Mouse (Mus musculus): Measurements from ENCODE around the gene Pilra. TPM values are rescaled to one million over a fixed set of nuclear protein-coding genes. Genes with fewer than 3 reads are reported as not detected.
"Not testable (repeated sequence)": the region's sequence is repeated elsewhere in the genome, so short reads cannot be mapped to it uniquely, and the experiment has no call there.

The Pilra gene
- total RNA-seq (2014; fragmentation: Nextera tagmentation): not detected in 2 replicates
- 3.4 and 5.1 TPM in 2 replicates for total RNA-seq (2017)
- 0.02 TPM in 1 of 2 replicates, not detected in the other for polyA plus RNA-seq (2012)

- H3K4me3 ChIP-seq (ENCODE audit: low read depth, low read length); H3K9me3 ChIP-seq (replicated peaks); H3K4me1 ChIP-seq (ENCODE audit: insufficient read depth, low read depth, low read length); DNase-seq (ENCODE audit: low spot score); H3K36me3 ChIP-seq (replicated peaks); ATAC-seq (ENCODE audit: extremely low read depth, insufficient number of reproducible peaks, low FRiP score, poor library complexity, severe bottlenecking); H3K27me3 ChIP-seq (ENCODE audit: insufficient read depth, low read length): not testable (repeated sequence)
These were observed at the start of gene Pilra for GRCm38 (mm10) chr5:137835966-137836520. Pilra (minus strand) TSS chr5:137836281.

DNA sequence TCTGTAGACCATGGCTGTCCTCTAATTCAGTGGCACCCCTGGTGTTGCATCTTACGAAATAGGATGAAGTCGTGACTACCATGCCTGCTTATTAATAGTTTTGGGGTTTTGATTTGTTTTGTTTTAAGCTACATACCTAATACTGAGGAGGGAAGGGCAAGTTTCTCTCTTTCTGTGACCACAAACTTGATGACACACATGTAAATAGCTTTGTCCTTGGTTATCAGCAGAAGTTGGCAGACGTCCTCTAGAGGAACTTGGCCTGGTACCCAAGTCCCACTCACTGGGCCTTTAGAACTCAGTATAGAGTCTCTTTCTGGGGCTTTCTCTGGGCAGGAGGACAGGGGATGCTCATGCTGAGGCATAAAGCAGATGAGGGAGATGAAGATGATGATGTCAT lies 47.3 kb upstream of the Pilra start:
- ATAC-seq (ENCODE audit: extremely low read depth, insufficient number of reproducible peaks, low FRiP score, poor library complexity, severe bottlenecking) (no peak), DNase-seq (ENCODE audit: low spot score) (no peak)
- Histone ChIP-seq H3K9me3 (replicated peaks) (no peaks in the 10 kb centered on the region), H3K27me3 (ENCODE audit: insufficient read depth, low read length) (no peaks in the 10 kb centered on the region), H3K36me3 (replicated peaks) (no peaks in the 10 kb centered on the region), H3K4me3 (ENCODE audit: low read depth, low read length) (no peak overlapping the region), H3K4me1 (ENCODE audit: insufficient read depth, low read depth, low read length) (no peaks in the 10 kb centered on the region)
- TF ChIP-seq POLR2AphosphoS5 (IDR thresholded peaks at IDR 0.05; ENCODE audit: insufficient replicate concordance, low read depth, low read length) (no peak), GATA1 (IDR thresholded peaks at IDR 0.05; ENCODE audit: borderline replicate concordance, low read length) (no peak)

GRCm38 (mm10) chr5:137882922-137883321 lies 46.8 kb upstream of the Pilra start:
- Histone ChIP-seq H3K27me3 (ENCODE audit: insufficient read depth, low read length) (no peaks in the 10 kb centered on the region), H3K4me1 (ENCODE audit: insufficient read depth, low read depth, low read length) (no peaks in the 10 kb centered on the region), H3K36me3 (replicated peaks) (no peaks in the 10 kb centered on the region), H3K9me3 (replicated peaks) (no peaks in the 10 kb centered on the region), H3K4me3 (ENCODE audit: low read depth, low read length) (no peak overlapping the region)
- no peak for DNase-seq (ENCODE audit: low spot score)
- TF ChIP-seq GATA2 (IDR thresholded peaks at IDR 0.05; ENCODE audit: borderline replicate concordance, low read depth, low read length) (no peak), CTCF (IDR thresholded peaks at IDR 0.05; ENCODE audit: low read depth, low read length) (no peak), GATA1 (IDR thresholded peaks at IDR 0.05; ENCODE audit: borderline replicate concordance, low read length) (no peak), TAL1 (conservative IDR thresholded peaks at IDR 0.05; ENCODE audit: low read depth, low read length) (no peak), POLR2AphosphoS5 (IDR thresholded peaks at IDR 0.05; ENCODE audit: insufficient replicate concordance, low read depth, low read length) (no peak)
- ATAC-seq (ENCODE audit: extremely low read depth, insufficient number of reproducible peaks, low FRiP score, poor library complexity, severe bottlenecking): no peak

GRCm38 (mm10) chr5:137877860-137878259 lies 41.8 kb upstream of the Pilra start:
- no peaks in the 10 kb centered on the region for H3K4me1 ChIP-seq (ENCODE audit: insufficient read depth, low read depth, low read length)
- H3K9me3 ChIP-seq (replicated peaks): no peaks in the 10 kb centered on the region
- DNase-seq (ENCODE audit: low spot score): no peak
- no peaks in the 10 kb centered on the region for H3K27me3 ChIP-seq (ENCODE audit: insufficient read depth, low read length)
- TF ChIP-seq GATA2 (IDR thresholded peaks at IDR 0.05; ENCODE audit: borderline replicate concordance, low read depth, low read length) (no peak), CTCF (IDR thresholded peaks at IDR 0.05; ENCODE audit: low read depth, low read length) (no peak), POLR2AphosphoS5 (IDR thresholded peaks at IDR 0.05; ENCODE audit: insufficient replicate concordance, low read depth, low read length) (no peak), TAL1 (conservative IDR thresholded peaks at IDR 0.05; ENCODE audit: low read depth, low read length) (no peak)
- no peaks in the 10 kb centered on the region for H3K36me3 ChIP-seq (replicated peaks)
- no peak for ATAC-seq (ENCODE audit: extremely low read depth, insufficient number of reproducible peaks, low FRiP score, poor library complexity, severe bottlenecking)
- no peak overlapping the region for H3K4me3 ChIP-seq (ENCODE audit: low read depth, low read length)

DNA sequence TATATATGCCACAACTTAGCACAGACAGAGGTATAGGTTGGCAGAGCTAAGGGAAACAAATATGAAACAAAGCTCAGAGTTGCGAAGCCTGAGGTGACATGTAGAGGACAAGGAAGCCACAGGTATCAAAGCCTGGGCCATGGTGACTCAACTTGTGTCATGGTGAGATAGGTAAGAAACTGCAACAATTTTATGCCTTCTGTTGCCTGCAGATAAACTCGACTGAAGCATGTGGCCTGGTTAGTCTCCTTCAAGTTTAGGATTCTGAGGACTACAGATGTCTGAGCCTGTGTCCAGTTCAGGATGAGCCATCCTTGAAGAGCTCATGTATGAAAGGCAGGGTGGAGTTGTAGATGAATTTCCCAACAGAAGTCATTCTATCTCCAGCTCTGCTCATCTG lies 39.0 kb upstream of the Pilra start:
- no peaks in the 10 kb centered on the region for H3K36me3 ChIP-seq (replicated peaks)
- no peak for DNase-seq (ENCODE audit: low spot score)
- ATAC-seq (ENCODE audit: extremely low read depth, insufficient number of reproducible peaks, low FRiP score, poor library complexity, severe bottlenecking): no peak
- no peak overlapping the region for H3K4me3 ChIP-seq (ENCODE audit: low read depth, low read length)
- H3K27me3 ChIP-seq (ENCODE audit: insufficient read depth, low read length): no peaks in the 10 kb centered on the region; the same call in 1 of the 2 replicates
- no peaks in the 10 kb centered on the region for H3K9me3 ChIP-seq (replicated peaks)
- H3K4me1 ChIP-seq (ENCODE audit: insufficient read depth, low read depth, low read length): no peaks in the 10 kb centered on the region
- TF ChIP-seq POLR2AphosphoS5 (IDR thresholded peaks at IDR 0.05; ENCODE audit: insufficient replicate concordance, low read depth, low read length) (no peak), GATA2 (IDR thresholded peaks at IDR 0.05; ENCODE audit: borderline replicate concordance, low read depth, low read length) (no peak), GATA1 (IDR thresholded peaks at IDR 0.05; ENCODE audit: borderline replicate concordance, low read length) (no peak), TAL1 (conservative IDR thresholded peaks at IDR 0.05; ENCODE audit: low read depth, low read length) (no peak), CTCF (IDR thresholded peaks at IDR 0.05; ENCODE audit: low read depth, low read length) (no peak)

- H3K4me3 ChIP-seq (ENCODE audit: low read depth, low read length); H3K9me3 ChIP-seq (replicated peaks); H3K27me3 ChIP-seq (ENCODE audit: insufficient read depth, low read length); H3K36me3 ChIP-seq (replicated peaks); DNase-seq (ENCODE audit: low spot score); ATAC-seq (ENCODE audit: extremely low read depth, insufficient number of reproducible peaks, low FRiP score, poor library complexity, severe bottlenecking); H3K4me1 ChIP-seq (ENCODE audit: insufficient read depth, low read depth, low read length): not testable (repeated sequence)
These were observed 36.3 kb upstream of the Pilra start for GRCm38 (mm10) chr5:137872381-137872702.

GRCm38 (mm10) chr5:137871644-137872380 lies 35.7 kb upstream of the Pilra start, which contains the start of gene Pilrb2:
Pilrb2 (minus strand) TSS chr5:137871815.
- not testable (repeated sequence) for H3K27me3 ChIP-seq (ENCODE audit: insufficient read depth, low read length); H3K36me3 ChIP-seq (replicated peaks); H3K4me3 ChIP-seq (ENCODE audit: low read depth, low read length); H3K4me1 ChIP-seq (ENCODE audit: insufficient read depth, low read depth, low read length); DNase-seq (ENCODE audit: low spot score); H3K9me3 ChIP-seq (replicated peaks)
- peak; percentile 47; the same call in 1 of the 2 replicates for ATAC-seq (ENCODE audit: extremely low read depth, insufficient number of reproducible peaks, low FRiP score, poor library complexity, severe bottlenecking)

DNA sequence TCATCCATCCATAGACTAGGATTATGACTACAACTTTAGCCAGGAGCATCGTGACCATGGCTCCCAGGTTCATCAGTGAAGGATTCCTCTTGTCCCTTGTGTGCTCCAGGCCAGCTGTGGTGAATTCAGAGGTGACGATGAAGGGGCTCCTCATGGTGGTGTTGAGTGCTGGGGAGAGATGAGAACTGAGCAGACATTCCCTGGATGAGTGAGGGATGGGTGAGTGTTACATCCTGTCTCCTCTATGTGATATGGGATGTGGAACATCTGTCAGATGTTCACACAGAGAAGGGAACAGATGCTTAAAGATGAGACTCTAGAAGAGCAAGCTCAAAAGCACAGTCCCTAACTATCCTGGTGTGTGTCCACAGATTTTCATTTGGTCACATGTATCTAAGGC lies 32.5 kb upstream of the Pilra start:
- not testable (repeated sequence) for H3K27me3 ChIP-seq (ENCODE audit: insufficient read depth, low read length); ATAC-seq (ENCODE audit: extremely low read depth, insufficient number of reproducible peaks, low FRiP score, poor library complexity, severe bottlenecking); DNase-seq (ENCODE audit: low spot score); H3K36me3 ChIP-seq (replicated peaks); H3K4me3 ChIP-seq (ENCODE audit: low read depth, low read length); H3K4me1 ChIP-seq (ENCODE audit: insufficient read depth, low read depth, low read length); H3K9me3 ChIP-seq (replicated peaks)

DNA sequence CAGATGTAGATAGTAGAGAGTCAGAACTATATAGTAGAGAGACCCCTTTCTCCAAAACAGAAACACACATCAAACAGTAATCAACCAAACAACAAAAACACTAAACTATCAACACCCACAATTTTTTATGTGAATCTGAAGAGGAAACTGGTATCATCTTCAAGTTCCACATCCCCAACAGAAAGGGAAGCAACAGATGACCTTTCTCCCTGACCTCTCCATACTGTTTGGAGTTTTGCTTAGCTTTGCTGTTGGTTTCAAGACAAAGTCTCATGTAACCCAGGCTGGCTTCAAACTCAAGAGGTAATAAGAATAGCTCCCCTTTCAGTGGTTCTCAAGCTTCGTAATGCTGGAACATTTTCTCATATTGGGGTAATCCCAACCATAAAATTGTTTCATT lies 27.9 kb upstream of the Pilra start:
- H3K36me3 ChIP-seq (replicated peaks); H3K4me1 ChIP-seq (ENCODE audit: insufficient read depth, low read depth, low read length); ATAC-seq (ENCODE audit: extremely low read depth, insufficient number of reproducible peaks, low FRiP score, poor library complexity, severe bottlenecking): not testable (repeated sequence)

DNA sequence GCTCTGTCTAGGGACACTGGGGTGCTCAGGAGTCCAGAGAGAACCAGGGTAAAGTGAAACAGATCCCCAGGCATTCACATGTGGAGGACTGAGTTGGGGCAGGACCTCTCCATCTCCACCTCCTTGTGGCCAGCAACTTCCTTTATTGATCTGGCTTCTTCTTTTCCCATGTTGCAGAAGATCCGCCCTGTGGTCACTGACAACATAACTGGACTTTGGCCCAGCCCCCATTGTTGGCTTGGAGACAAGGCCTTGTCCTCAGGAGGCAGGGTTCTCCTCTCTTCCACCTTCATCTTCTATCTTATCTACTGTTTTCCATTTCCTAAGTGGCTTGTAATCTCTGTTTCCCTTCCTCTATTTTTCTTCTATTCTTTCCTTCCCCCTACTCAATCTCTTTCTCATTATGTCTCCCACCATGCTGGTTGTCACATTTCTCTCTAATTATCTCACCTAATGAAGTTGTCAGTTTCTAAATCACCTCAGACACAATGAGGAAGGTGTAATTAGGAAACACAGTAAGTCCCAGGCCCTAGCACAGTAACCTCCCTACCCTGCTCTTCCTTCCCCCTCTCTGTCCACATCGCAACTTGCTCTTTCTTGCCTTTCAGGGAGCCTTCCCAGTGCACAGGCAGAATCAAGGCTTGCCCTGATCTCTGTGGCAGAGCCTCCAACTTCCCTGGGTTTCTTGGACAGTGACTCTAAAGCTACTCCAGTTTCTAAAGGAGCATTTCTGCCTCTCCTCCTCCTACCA lies 22.1 kb upstream of the Pilra start, which contains the start of gene Pilrb1:
Pilrb1 (minus strand) TSS at position 147 of the 751 bp plus-strand sequence.
- ATAC-seq (ENCODE audit: extremely low read depth, insufficient number of reproducible peaks, low FRiP score, poor library complexity, severe bottlenecking): peak; percentile 34
- H3K27me3 ChIP-seq (ENCODE audit: insufficient read depth, low read length); H3K4me1 ChIP-seq (ENCODE audit: insufficient read depth, low read depth, low read length); H3K9me3 ChIP-seq (replicated peaks); H3K4me3 ChIP-seq (ENCODE audit: low read depth, low read length); DNase-seq (ENCODE audit: low spot score); H3K36me3 ChIP-seq (replicated peaks): not testable (repeated sequence)

More for the DNA sequence above, 27.9 kb upstream of the Pilra start:
- not testable (repeated sequence) for H3K9me3 ChIP-seq (replicated peaks); H3K4me3 ChIP-seq (ENCODE audit: low read depth, low read length); DNase-seq (ENCODE audit: low spot score); H3K27me3 ChIP-seq (ENCODE audit: insufficient read depth, low read length)
